Mouse (Mus musculus) layer of hippocampus, postnatal 25 days (tissue): ENCODE measurements around the gene H2-T23. TPM values are rescaled to one million over a fixed set of nuclear protein-coding genes. Genes with fewer than 3 reads are reported as not detected.

ENCODE experiments used
- DNase-seq, 2 experiments: peaks; one replicate each; pipeline ENCODE4 v3.0.0; 2022; ENCODE audit warnings: mixed read lengths in 2 of 2, low spot score in 1 of 2; ENCODE audit errors: extremely low spot score in 1 of 2
- total RNA-seq, 2 experiments: library from RNA; stranded (reverse); gene quantifications; 2 replicates each; pipeline ENCODE4 v1.2.3; 2021

H2-T23 gene
- total RNA-seq, 2 experiments from 2014 or later, result 3.9 to 4.8 TPM

DNA sequence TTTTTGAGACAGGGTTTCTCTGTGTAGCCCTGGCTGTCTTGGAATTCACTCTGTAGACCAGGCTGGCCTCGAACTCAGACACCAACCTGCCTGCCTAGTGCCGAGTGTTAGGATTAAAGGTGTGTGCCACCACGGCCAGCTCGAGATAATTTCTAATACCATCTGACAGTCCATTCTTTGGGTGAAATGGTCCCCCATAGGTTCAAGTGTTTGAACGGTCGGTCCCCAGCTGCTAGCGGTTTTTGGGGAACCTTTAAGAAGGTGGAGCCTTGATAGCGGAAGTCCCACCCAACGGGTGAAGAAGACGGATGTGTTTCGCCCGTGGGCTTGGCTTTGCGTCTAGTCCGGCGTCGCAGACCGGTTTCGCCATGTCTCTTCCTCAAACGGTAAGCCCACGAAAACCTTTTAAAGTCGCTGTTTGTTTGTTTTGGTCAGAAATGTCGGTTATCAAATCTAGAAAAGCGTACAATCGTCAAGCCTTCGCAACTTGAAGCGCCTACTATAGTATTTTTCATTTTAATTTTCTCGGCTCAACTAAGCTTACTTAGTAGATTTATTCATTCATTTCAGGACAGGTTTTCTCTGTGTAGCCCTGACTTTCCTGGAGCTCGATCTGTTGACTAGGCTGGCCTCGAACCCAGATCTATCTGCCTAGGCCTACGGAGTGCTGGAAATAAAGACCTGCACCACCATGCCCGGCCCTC, 38.3 kb downstream of the H2-T23 start:
- DNase-seq, result peak; percentile 64 to 67

DNA sequence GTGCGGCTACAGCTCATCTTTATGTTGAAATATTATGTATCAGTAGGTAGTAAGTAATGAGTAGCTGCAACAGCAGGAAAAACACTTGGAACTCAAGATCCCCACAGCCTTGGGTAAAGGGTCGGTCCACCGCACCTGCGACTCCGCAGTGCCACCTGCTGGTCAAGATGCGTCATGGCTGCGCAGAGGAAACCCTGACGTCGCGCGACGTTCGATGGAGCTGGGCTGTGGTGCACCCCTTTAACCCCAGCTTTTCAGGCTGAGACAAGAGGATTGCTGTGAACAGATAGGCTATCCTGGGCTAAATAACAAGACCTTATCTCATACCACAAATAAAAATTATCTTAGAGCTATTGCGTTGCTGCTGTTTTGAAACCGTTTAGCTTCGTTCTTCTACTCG, 39.0 kb downstream of the H2-T23 start:
- DNase-seq, result peak; percentile 49 to 78

DNA sequence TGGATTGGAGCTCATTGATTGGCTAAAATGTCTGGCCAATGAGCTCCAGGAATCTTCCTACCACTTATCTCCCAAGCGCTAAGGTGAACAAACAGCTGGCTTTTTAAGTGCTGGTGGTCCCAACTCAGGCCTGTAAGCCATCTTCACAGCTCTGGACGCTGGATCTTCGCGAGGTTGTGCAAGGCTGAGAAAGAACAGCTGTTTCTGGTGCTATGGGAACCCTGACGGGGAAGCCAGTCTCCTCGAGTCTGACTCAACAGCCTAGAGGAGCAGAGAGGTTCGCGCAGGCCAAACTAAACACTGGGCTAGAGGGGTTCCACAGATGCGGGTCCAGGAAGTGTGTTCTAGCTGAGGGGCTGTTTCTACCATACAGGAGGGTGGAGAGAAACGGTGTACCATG, 40.9 kb downstream of the H2-T23 start:
- DNase-seq, result no peak

DNA sequence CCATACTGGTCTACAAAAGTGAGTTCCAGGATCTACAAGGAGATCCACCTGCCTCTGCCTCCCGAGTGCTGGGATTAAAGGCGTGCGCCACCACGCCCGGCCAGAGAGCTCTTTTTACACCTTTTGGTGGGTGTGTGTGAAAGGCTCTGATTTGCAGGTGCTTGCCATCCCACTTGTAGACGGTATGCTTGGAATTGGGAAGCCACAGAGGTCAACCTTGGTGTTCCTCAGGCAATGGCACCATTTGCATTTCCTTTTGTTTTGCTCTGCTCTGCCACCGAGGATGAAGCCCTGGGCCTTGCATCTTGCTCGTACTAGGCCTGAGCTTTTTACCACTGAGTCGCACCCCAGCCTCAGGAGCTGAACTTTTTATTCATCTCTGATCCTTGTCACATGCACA, 50.9 kb downstream of the H2-T23 start:
- no peak for DNase-seq

- DNase-seq, result peak; percentile 38 to 65
Observed at GRCm38 (mm10) chr17:35980363-35980754, 52.3 kb downstream of the H2-T23 start.

Other genes starting within 250 kb of the H2-T23 start
- 1 to 10 TPM; 3.2 to 5.1 TPM for gene Ier3, start 211.2 kb downstream of the H2-T23 start, total RNA-seq
- gene Flot1, start 209.6 kb downstream of the H2-T23 start, total RNA-seq, result 100 to 1,000 TPM; 122 to 132 TPM
- 100 to 1,000 TPM; 381 to 413 TPM for gene Tubb5, start 194.5 kb downstream of the H2-T23 start, total RNA-seq
- 10 to 100 TPM; 12.1 to 16.5 TPM for gene Mdc1, start 191.3 kb downstream of the H2-T23 start, total RNA-seq
- 1 to 10 TPM; 2.1 to 3.5 TPM for gene Nrm, start 171.5 kb downstream of the H2-T23 start, total RNA-seq
- 10 to 100 TPM in 1 of 2 experiments, 1 to 10 TPM in 1; 9.5 to 10.5 TPM for gene Ppp1r18, start 167.3 kb downstream of the H2-T23 start, total RNA-seq
- gene Dhx16, start 153.0 kb downstream of the H2-T23 start, total RNA-seq, result 10 to 100 TPM; 25.5 to 29.9 TPM
- 10 to 100 TPM; 59.1 to 65.6 TPM for gene 2310061I04Rik, start 135.4 kb downstream of the H2-T23 start, total RNA-seq
- 10 to 100 TPM; 61.1 to 75.3 TPM for gene Atat1, start 122.8 kb downstream of the H2-T23 start, total RNA-seq
- gene Mrps18b, start 116.5 kb downstream of the H2-T23 start, total RNA-seq, result 10 to 100 TPM; 34.4 to 35.9 TPM
- 10 to 100 TPM; 69.9 to 81.9 TPM for gene Ppp1r10, start 116.4 kb downstream of the H2-T23 start, total RNA-seq
- gene Abcf1, start 63.1 kb downstream of the H2-T23 start, total RNA-seq, result 10 to 100 TPM; 70.3 to 80.6 TPM
- gene Gnl1, start 53.0 kb downstream of the H2-T23 start, total RNA-seq, result 100 to 1,000 TPM; 143 to 153 TPM
- 10 to 100 TPM; 40.2 to 53.1 TPM for gene Prr3, start 52.6 kb downstream of the H2-T23 start, total RNA-seq
- 1 to 10 TPM; 1.4 to 1.7 TPM for gene H2-T24, start 12.3 kb downstream of the H2-T23 start, total RNA-seq
- 1 to 10 TPM; 6.9 to 8.8 TPM for gene H2-T22, start 9.9 kb upstream of the H2-T23 start, total RNA-seq
- not detected for gene Gm6034, start 10.1 kb upstream of the H2-T23 start, total RNA-seq
- gene Gm11127, start 25.5 kb upstream of the H2-T23 start, total RNA-seq, result 1 to 10 TPM; 1.1 to 1.2 TPM
- gene Gm19684, start 88.8 kb upstream of the H2-T23 start, total RNA-seq, result not detected
- not detected for gene Gm7030, start 96.6 kb upstream of the H2-T23 start, total RNA-seq
- gene Gm8909, start 135.7 kb upstream of the H2-T23 start, total RNA-seq, result not detected
- not detected for gene H2-T3, start 157.4 kb upstream of the H2-T23 start, total RNA-seq
- gene Rpp21, start 225.2 kb upstream of the H2-T23 start, total RNA-seq, result 10 to 100 TPM; 41.6 to 50.0 TPM
- 10 to 100 TPM; 17.6 to 22.0 TPM for gene Trim39, start 239.4 kb upstream of the H2-T23 start, total RNA-seq